Mouse (Mus musculus): ENCODE measurements around the gene Prim2. TPM values are rescaled to one million over a fixed set of nuclear protein-coding genes. Genes with fewer than 3 reads are reported as not detected.

The Prim2 gene
- total RNA-seq, 2 experiments from 2014 or later = 77.0 to 90.7 TPM

Other genes starting within 250 kb of the Prim2 start
- 3.6 and 8.4 TPM in 2 replicates for gene Rab23, start 50.1 kb upstream of the Prim2 start, total RNA-seq (2014; fragmentation: Nextera tagmentation)
- 2.3 and 2.4 TPM in 2 replicates for gene Rab23, start 50.1 kb upstream of the Prim2 start, total RNA-seq (2017)
- 27.4 and 28.0 TPM in 2 replicates for gene Bag2, start 88.0 kb upstream of the Prim2 start, total RNA-seq (2014; fragmentation: Nextera tagmentation)
- gene Bag2, start 88.0 kb upstream of the Prim2 start, total RNA-seq (2017) = 25.5 and 26.5 TPM in 2 replicates
- gene Zfp451, start 144.8 kb upstream of the Prim2 start, total RNA-seq (2014; fragmentation: Nextera tagmentation) = 29.3 and 35.0 TPM in 2 replicates
- gene Zfp451, start 144.8 kb upstream of the Prim2 start, total RNA-seq (2017) = 23.9 and 30.5 TPM in 2 replicates
- gene Bend6, start 238.0 kb upstream of the Prim2 start, total RNA-seq (2014; fragmentation: Nextera tagmentation) = not detected in 2 replicates
- not detected in 2 replicates for gene Bend6, start 238.0 kb upstream of the Prim2 start, total RNA-seq (2017)
- 0.49 and 0.81 TPM in 2 replicates for gene Dst, start 238.4 kb upstream of the Prim2 start, total RNA-seq (2014; fragmentation: Nextera tagmentation)
- gene Dst, start 238.4 kb upstream of the Prim2 start, total RNA-seq (2017) = 0.31 and 0.78 TPM in 2 replicates